Mouse (Mus musculus) B cell, adult 2 months (primary cell): ENCODE measurements at regions not wholly inside any gene's neighbourhood (a gene's known extent, or its start where the extent isn't known, plus 50 kb on each side); places are given as distances from the start of the nearest gene placed in this dataset.
"Not testable (repeated sequence)": the region's sequence is repeated elsewhere in the genome, so short reads cannot be mapped to it uniquely, and the experiment has no call there.

Experiments
- DNase-seq, 2 experiments: peaks; one replicate each; pipeline ENCODE4 v3.0.0; 2022

DNA sequence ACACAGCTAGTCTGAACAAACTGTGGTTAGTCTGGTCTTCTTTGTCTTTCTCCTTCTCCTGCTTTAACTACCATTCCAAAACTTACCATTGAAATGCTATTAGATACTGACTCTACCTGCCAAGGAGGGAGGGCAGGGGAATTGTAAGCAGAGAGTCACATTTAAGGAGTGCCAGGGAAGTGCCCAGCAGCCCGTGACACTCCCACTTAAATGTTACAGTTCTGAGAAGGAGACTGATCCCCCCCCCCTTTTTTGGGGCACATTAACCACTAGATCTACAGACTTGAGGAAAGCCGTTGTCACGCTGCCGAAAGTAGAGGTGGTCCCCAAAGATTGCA is 166.9 kb upstream of the Rgma start:
- no peak for DNase-seq

DNA sequence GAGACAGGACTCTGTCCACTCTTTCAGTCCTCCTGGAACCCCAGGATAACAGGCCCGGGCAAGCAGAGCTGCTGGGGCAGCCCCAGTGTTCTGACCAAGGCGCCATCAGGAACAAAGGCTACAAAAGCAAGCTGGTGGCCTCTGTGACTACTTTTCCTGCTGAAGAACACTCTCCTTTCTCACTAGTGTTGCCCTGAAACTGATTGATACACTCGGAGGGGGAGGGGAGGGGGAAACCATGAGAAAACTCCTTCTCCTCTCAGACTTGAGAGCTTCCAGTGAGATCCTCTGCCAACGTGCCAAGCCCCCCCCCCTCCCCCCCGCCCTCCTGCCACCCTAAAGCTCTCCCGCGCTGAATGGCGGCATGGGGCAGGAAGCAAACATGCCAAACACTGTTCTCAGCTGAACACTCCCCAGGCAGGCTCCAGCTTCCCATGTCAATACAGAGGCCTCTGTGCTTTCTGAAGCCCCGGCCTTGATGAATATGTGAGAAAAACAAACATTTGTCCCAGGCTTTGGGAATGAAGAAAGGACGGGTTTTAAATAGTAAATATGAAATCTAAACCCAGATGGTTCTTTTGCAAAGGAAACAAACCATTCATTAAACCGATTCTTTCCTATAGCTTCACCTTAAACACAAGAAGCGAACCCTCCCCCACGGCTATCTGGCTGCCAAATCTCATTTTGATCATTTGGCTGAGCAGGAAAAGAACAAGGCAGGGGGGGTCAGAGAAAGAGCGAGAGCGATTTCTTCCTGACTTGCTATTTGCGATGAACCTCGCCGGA is 166.3 kb upstream of the Rgma start:
- no peak for DNase-seq

DNA sequence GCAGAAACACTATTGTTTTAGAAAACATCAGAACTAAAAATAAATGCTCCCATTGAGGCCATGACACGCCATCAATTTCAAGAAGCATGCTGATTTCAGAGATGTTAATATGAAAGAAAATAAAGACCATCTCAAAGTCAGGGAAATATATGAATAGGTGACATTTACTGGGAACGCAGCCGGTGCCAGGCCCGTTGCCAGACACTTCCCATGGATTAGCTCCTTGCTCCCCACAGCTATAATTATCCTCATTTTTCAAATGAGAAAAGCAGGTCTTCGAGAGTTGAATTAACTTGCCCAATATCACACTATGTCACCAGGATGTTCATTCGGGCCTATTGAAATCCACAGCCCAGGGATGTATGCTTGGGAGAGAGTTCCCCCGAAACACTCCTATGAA is 165.2 kb upstream of the Rgma start:
- no peak for DNase-seq

DNA sequence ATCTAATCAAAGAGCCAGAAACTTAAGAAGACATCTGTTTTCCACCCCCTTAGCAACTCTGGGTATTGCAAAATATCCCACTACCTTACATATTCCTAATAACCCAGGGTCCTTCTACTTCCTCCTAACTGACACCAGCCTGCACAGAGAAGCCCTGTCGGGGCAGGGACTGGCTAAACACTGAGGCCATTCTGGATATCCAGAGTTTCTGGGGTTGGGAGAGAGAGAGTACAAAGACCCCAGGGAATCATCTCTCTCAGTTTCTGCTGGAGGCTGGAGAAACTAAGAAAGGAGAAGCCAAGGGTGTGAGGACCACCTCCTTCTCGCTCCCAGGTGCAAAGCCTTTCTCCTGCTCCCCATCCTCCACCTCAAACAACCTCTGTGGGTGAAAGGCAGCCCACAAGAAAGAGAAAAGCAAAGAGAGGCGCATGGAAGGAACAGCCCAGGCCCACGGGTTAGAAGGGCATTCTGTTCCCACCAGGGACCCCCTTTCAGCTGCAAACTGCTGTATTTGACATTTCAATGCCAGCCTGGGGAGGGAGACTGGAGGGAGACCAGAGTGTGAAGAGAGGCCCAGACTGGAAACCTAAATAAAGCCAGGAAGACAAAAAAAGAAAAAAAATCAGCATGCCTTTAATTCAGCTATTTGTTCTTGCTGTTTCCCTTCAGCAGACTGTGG is 152.9 kb upstream of the Rgma start:
- DNase-seq = no peak

DNA sequence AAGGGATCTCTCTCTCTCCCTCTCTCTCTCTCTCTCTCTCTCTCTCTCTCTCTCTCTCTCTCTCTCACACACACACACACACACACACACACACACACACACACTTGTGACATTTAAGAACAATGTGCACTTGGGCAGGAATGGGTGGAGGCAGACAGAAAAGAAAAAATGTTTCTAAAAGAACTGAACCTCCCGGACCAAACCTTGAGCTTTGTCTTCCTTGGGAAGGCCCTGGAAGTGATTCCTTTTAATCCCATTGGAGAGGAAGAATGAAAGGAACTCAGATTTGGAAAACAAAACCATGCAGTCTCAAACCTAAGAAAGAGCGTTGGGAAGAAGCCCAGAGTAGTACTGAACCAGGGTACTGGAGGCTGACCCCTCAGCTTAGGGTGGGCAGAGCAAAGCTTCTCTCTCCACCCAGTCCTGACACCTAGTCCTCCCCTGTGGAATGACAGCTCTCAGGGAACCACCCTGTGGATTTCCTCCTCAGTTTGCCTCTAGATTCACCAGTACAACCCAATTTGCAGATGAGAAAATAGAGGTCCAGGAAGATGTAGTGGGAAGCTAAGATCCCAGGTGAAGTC is 152.3 kb upstream of the Rgma start:
- no peak for DNase-seq

DNA sequence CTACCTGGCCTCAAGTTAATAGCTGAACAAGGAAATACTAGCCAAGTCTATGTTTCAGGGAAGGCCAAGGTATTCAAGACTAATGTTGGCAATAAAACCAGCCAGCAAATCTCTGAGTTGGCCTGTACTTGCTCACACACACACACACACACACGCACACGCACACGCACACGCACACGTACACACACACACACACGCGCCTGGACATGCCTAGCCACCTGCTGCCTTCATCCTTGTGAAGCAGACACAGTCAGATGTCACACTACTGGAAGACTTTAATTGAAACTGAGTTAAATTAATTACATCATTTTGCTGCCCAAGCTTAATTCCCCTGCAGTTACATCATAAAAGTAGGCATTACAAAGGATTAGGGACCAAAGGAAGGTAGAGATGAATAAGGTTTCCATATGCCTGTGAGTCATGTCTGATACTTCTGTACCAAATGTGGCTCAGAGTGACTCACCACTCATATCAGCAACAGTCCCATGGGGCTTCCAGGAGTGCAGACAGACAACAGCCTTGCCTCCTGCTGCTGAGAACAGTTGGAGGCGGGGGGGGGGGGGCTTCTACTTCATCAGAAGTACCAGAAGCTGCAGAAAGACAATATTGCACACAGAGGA is 141.7 kb upstream of the Rgma start:
- DNase-seq = no peak

DNA sequence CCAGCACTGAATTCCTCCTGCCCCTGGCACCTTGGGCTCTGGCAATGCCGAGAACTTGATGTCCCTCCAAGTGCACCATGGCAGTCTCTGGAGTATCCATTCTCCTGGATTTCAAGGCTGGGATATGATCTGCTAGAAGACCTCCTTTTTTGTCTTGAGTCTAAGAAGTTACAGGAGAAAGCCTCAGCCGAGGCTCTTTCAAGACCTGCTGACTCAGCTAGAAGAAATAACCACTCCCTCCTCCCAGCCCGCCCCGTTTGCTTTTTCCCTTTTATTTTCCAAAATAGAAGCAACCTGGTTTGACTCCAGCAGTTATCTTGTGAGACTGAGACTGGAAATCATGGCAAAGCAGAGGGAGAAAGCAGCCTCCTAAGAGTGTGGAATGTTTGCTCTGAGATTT is 136.8 kb upstream of the Rgma start:
- no peak for DNase-seq

DNA sequence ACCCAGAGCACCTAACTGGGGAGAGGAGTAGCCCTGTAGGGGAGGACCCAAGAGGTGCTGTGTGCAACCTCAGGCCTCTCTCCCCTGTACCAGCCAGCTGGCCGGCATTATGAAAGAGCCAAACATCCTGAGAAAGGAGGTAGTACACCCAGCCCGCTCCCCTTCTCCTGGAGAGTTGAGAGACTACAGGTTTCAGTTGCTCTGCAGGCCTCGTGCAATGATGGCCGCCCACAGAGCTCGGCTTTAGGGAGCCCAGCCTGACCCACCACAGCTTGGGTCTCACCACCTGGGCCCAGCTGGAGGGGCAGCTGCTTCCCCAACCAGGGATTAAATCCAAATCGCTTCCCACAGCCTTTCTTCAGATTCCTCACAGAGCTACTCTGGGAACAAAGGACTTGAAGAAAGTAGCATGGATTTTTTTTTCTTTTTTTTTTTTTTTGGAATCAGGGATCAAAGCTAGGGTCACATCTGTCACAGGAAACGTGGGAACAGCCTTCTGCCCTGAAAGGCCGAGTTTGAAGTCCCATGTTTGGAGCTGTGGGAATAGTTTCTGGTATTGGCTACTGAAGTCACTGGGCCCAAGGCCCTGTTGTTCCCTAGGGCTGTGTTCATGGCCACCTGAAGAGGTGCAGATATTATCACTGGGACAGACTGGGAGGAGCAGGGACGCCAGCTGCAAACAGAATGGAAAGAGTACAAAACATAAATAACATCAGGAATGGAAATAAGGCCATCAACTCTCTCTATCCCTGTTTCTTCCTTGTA is 131.5 kb upstream of the Rgma start:
- no peak for DNase-seq

DNA sequence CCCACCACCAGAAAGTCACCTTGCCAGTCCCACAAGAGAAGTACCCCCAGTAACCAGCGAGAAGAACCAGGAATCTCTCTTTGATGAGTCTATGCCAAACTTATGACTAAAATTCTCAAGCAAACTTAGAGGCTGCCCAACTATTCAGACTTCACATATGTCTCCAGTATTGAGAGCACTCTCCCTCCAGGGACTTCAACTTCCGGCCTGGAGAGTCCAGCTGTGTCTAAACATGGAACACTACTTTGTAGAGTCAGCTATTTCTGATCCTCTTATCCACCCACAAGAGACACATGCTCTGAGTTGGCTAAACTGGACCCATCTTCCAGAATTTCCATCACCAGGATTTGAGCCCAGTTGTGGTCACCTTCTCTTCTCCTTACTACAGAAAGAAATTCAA is 129.9 kb upstream of the Rgma start:
- no peak for DNase-seq

DNA sequence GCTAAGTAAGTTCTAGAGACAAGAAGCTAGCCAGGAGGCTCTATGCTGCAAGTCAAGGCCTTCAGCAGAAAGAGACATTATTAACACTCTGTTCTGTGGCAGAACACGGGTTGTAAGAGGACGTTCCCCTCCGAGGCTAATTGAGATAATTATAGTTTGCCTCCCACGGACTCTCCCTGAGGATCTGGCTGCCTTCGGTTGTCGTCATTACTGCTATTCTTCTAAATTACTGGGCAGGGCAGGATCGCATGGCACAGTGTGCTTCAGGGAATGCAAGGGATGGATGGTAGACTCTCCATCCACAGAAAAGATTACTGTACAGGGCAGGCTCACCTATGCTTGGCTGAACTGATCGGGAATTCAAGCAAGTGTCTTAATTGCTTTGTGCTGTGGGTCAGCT is 124.7 kb upstream of the Rgma start:
- DNase-seq = no peak

DNA sequence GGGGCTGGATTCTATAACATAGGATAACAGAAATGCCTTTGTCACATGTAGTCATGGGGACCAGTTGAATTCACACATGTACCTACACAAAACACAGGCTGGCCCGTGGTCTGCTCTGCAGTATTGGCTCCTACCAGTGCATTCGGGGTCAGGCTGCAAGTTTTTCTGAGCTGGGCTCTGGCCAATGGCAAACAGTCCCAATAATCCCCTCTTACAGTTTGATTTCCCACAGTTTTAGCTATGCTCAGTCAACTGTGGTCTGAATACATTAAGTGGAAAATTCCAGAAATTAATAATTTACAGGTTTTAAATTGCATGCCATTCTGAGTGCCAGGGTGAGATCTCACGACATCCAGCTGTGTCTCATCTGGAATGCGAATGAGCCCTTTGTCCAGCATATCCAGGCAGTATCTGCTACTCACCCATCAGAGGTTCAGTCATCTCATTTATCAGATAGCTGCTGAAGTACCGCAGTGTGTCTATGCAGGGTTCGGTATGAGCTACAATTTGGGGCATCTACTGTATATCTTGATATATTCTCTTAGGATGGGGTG is 124.0 kb upstream of the Rgma start:
- no peak for DNase-seq

DNA sequence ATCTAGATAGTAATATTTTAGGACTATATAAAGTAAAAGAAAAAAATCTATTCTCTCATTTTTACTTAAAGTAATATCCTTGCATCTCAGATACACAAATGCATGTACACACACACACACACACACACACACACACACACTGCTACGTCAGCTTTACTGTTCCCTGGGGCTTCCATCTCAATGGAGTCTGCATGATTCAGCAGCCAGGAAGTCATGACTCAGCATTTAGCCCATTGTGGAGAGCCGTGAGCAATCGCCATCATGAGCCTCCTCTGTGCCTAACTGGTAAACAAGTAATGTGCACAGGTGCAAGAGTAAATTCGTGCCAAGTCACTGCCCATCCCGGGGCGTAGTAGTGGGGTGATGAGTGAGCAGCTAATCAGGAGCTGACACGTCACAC is 120.3 kb upstream of the Rgma start:
- not testable (repeated sequence) for DNase-seq

DNA sequence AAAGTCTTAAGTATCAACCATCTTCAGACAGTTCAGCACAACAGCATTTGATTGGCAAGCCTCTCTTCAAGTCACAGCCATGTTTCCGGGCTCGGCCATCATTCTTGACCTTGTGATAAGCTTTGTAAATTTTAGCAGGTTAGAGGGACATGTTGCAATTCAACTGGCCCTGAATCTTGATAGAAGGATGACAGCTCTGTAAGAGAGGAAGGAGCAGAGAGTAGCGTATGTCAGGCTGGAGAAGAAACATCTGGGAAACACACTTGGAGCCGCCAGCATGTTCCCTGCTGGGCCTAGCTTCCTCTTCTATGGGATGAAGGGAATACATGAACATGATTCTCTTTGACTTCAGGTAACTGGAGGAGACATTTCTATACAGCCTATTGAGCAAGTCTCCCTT is 115.2 kb upstream of the Rgma start:
- DNase-seq = no peak

DNA sequence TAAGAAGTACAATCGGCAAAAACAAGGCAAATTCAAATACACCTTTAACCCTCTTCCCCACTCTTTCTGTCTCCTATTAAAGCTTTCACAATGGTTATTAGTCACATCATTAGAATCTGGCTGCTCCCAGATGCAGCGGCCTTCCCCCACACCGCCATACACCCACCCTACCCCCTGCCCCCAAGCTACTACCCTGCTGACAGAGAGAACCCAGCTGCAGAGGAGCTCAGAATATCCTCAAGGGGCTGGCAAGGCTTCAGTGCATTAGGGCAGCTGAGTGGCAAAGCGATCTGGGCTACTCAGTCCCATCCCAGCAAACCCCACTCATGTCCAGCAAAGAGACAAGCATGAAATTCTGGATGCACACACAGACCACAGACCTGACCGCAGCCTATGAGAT is 113.6 kb upstream of the Rgma start:
- DNase-seq = no peak

DNA sequence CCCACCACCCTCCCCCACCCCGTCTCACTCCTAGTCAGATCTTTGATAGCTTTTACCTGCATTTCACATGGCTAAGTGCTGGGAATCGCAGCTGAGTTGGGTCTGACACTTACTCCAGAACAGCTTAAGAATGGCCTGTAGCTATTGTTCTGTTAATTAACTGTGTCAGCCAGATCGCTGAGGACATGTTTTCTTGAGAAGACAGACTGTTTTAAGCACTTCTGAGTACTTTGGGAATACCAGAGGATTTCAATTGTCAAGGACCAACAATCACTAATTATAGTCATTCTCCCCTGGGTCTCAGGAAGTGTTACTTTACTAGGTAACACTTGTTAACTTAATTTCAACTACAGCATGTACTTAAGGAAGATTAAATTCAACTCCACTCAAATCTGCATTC is 112.8 kb upstream of the Rgma start:
- no peak for DNase-seq

DNA sequence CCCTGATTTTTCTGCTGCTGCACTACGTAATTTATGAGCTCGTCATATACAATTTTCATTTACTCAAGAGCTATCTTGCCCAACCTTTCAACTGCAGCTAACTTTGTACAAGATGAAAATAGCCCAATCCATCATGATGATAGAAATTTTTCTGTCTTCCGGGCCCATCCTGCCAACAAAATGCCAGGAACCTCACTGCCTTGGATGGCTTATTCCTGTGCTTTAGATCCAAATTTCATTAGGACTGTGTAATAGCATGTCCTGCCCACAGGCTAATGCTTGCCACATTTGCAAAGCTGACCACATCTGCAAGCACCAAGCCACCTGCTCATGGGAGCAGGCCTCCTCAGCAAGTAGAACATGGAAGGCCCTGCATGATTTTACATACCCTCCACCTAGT is 105.7 kb upstream of the Rgma start:
- DNase-seq = no peak

DNA sequence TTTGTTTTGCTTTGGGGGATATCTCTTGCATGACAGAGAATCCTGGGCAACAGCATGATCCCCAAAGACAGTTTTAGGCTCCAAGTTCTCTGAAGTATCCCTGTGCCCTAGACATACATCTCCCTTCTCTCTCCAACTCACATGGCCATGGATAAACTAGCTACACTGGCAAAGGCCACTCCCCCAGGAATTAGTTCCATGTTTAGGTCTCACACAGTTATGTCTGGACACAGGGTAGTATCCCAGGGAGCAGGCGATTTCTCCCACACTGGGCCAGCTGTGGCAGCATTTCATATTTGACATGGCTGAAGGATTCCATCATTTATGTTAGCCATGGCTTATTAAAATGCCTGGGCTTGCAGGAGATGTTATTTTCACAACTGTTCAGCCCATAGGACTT is 102.5 kb upstream of the Rgma start:
- DNase-seq = no peak

DNA sequence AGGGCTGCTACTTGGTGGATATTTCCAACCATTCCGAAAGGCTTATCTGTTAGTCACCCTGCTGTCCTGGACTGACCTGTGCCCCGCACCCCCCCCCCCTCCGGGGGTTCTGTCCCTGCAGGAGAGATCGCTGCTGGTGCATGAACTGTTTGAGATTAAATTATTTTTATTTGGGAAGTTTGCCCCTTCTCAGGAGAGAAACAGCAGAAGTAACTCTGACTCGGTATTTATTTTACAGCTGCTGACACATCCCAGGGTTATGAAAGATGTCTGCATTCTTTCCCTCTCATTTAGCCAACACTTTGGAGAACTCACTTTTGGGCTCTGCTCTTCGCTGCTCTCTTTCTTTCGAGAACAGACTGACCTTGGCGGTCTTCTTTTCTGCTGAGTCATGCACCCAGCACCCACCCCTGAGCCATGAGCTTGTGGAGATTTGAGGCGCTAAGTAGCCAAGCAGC is 99.5 kb upstream of the Rgma start:
- DNase-seq = no peak

DNA sequence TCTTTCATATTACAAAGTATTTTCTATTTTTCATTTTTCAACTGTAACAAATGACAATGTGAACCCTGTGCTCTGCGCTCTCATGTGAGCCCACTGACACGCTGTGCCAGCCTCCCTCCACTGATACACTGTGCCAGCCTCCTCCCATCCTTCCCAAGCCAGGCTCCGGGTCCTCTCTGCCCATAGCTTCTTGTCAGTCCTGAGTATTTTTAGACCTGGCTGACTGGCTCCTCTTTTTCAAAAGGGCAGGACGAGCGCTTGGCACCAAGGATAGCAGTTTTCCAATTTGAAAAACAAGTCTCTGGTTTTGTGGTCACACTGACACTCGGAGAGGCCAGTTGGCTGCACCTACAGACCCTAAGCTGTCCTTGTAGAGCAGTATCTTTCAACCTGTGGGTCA is 96.7 kb upstream of the Rgma start:
- no peak for DNase-seq

DNA sequence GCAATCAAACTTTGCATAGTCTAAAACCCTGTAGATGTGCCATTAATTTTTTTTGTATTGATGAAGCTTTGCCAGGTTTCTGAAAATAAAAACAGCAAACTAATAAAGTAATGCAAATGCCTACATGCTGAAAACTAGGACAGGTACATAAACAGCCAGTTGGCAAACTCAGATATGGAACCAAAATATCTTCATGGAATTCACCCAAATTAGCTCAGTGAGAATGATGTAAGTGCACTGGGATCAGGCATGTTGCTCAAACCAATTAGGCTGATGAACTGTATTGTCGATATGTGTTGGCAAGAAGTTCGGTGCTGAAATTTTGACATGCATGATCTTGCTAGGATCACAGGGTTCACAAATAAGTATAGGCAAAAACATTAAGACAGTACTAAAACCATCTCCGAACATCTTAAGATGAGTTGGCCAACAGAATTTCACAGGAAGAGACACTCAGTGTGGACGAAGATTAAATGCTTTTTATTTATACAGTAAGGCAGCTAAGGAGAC is 95.3 kb upstream of the Rgma start:
- DNase-seq = no peak

DNA sequence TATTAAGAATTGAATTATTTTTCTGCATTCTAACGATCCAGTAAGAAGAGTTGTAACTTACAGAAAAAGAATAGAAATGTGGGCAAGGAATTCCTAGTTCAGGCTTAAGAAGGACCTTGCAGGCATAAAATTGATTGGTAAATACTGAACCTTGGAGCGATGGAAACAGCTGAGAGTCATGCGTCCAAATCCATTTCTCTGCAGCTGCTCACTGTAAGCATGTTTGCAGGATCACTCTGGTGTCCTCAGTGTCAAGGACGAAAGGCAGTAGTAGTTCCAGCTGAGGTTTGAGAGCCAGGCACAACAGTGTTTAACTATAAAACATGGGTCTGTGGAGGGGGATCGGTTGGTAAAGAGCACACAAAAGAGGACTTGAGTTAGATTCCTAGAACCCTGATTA is 89.1 kb upstream of the Rgma start:
- no peak for DNase-seq

DNA sequence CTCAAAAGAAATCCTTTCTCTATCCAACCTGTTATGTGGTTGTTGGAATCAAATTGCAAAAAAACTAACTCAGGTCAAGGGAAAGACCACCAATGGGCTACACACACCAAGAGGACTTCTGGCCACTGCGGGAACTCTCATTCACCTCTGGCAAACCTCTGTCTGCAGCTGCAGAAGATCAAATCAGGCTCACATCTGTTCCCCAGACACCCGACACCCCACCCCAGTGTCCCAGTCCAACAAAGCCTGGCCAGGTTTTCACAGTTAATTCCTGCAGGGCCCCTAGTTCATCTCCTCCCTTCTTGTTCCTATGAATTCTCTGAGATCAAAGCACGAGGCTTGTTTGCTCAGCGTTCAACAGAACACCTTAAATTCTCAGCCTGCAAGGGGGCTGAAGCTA is 82.0 kb upstream of the Rgma start:
- DNase-seq = no peak

DNA sequence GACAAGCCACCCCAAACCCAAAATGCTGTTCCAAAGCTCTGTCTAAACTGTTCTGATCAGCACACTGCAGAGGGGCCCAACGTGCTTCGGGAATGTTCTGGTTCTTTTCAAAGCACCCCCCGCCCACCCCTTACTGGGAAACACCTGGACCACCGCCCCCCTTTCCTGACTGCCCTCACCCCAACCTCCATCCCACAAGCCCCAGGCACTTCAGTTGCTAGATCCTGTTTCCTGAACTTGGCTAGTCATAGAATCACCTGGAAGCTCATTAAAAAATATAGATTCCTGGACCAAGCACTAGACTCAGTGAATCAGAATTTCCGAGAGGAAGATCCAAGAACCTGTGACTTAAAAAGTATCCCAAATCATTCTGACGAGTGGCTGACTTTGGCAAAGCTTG is 80.9 kb upstream of the Rgma start:
- no peak for DNase-seq
